Comparison of ENCODE assay signal across 7 mouse cellular contexts in genomic region chr12:99966881-99967363, GRCm38 (mm10). TPM values are rescaled to one million over a fixed set of nuclear protein-coding genes. Genes with fewer than 3 reads are reported as not detected.
DNase-seq lines count a peak whose midpoint lies in the region; ATAC-seq and TF ChIP-seq lines count a peak whose summit lies in the region.

No protein-coding gene starts in this region.

- peaks cover 70% of the 10 kb centered on the region for H3K27me3 ChIP-seq in embryonic facial prominence, embryonic 15.5 days
- H3K27me3 ChIP-seq in limb, embryonic 10.5 days (ENCODE audit: low read depth, poor library complexity, severe bottlenecking): peaks cover 78% of the 10 kb centered on the region
- peaks cover 74% of the 10 kb centered on the region for H3K27me3 ChIP-seq in neural tube, embryonic 13.5 days

- H3K27ac ChIP-seq in embryonic facial prominence, embryonic 15.5 days (replicated peaks): no peak overlapping the region
- no peak overlapping the region for H3K27ac ChIP-seq in limb, embryonic 10.5 days
- no peak overlapping the region for H3K27ac ChIP-seq in neural tube, embryonic 13.5 days (replicated peaks)

- TF ChIP-seq POLR2A in lung, adult 2 months (IDR thresholded peaks at IDR 0.05; ENCODE audit: borderline replicate concordance, extremely low read depth, low read depth, low read length): no peak

- no peaks in the 10 kb centered on the region for H3K36me3 ChIP-seq in embryonic facial prominence, embryonic 15.5 days
- no peaks in the 10 kb centered on the region for H3K36me3 ChIP-seq in limb, embryonic 10.5 days
- H3K36me3 ChIP-seq in neural tube, embryonic 13.5 days: no peaks in the 10 kb centered on the region

- DNase-seq in lung, adult 2 months: no peak
- no peak for DNase-seq in lung, adult 18-20 months
- DNase-seq in limb, embryonic 10.5 days (ENCODE audit: low spot score): peak; percentile 42
- no peak for DNase-seq in T-cell, adult 2 months (ENCODE audit: low spot score)
- DNase-seq in left cerebral cortex, postnatal 36 days (ENCODE audit: low spot score in 2 of 2): no peak

- no peak overlapping the region for H3K9ac ChIP-seq in embryonic facial prominence, embryonic 15.5 days
- H3K9ac ChIP-seq in neural tube, embryonic 13.5 days: no peak overlapping the region

- no peaks in the 10 kb centered on the region for H3K9me3 ChIP-seq in embryonic facial prominence, embryonic 15.5 days (replicated peaks)
- no peaks in the 10 kb centered on the region for H3K9me3 ChIP-seq in limb, embryonic 10.5 days (replicated peaks)
- H3K9me3 ChIP-seq in neural tube, embryonic 13.5 days: no peaks in the 10 kb centered on the region

- no peak for ATAC-seq in embryonic facial prominence, embryonic 15.5 days (ENCODE audit: insufficient number of reproducible peaks, low FRiP score, low TSS enrichment, low read depth)
- ATAC-seq in neural tube, embryonic 13.5 days (ENCODE audit: low read depth): no peak

- TF ChIP-seq CTCF in lung, adult 2 months (IDR thresholded peaks at IDR 0.05; ENCODE audit: insufficient read depth, low read length): no peak

- intact Hi-C loops in left cerebral cortex, postnatal 36 days (cut with DNase I): loop anchor here (2.0 kb wide), 1 partner anchor 138 kb away; no protein-coding TSS in a partner anchor

- H3K4me3 ChIP-seq in lung, adult 2 months (replicated peaks; ENCODE audit: extremely low read depth, low read depth, low read length): peak overlapping the region; percentile 21
- H3K4me3 ChIP-seq in embryonic facial prominence, embryonic 15.5 days (replicated peaks): peak overlapping the region; percentile 53
- H3K4me3 ChIP-seq in limb, embryonic 10.5 days: no peak overlapping the region
- peak overlapping the region; percentile 53; the same call in 1 of the 2 replicates for H3K4me3 ChIP-seq in neural tube, embryonic 13.5 days

- peaks cover 6% of the 10 kb centered on the region; the same call in 1 of the 2 replicates for H3K4me1 ChIP-seq in lung, adult 2 months (ENCODE audit: control insufficient read depth, insufficient read depth, low read length)
- peaks cover 32% of the 10 kb centered on the region for H3K4me1 ChIP-seq in embryonic facial prominence, embryonic 15.5 days
- peaks cover 33% of the 10 kb centered on the region for H3K4me1 ChIP-seq in limb, embryonic 10.5 days
- peaks cover 31% of the 10 kb centered on the region for H3K4me1 ChIP-seq in neural tube, embryonic 13.5 days (replicated peaks)

- H3K4me2 ChIP-seq in embryonic facial prominence, embryonic 15.5 days (replicated peaks): 0 out of 2 replicates have a peak overlapping the region, but pooled peaks have one; percentile 8
- H3K4me2 ChIP-seq in neural tube, embryonic 13.5 days: no peak overlapping the region

- 14% methylated on average over 12 of the region's 12 CpGs for WGBS in lung, adult 2 months
- WGBS in embryonic facial prominence, embryonic 15.5 days: 6% methylated on average over 12 of the region's 12 CpGs
- 11% methylated on average over 12 of the region's 12 CpGs for WGBS in limb, embryonic 10.5 days
- WGBS in neural tube, embryonic 13.5 days: 13% methylated on average over 12 of the region's 12 CpGs

RNA-seq across cellular contexts. Expression of gene Kcnk13, which starts 2.6 kb away (rescaled TPM):
- 2.5 and 3.0 TPM in 2 replicates for polyA plus RNA-seq in lung, adult 2 months (2012; rRNA removed)
- polyA plus RNA-seq in embryonic facial prominence, embryonic 15.5 days (2015; fragmentation: Nextera tagmentation; extraction: Ambion mirVana): 2.9 and 3.0 TPM in 2 replicates
- polyA plus RNA-seq in limb, embryonic 10.5 days (2016; fragmentation: Nextera tagmentation; extraction: Ambion mirVana): 0.13 and 0.44 TPM in 2 replicates
- polyA plus RNA-seq in neural tube, embryonic 13.5 days (2015; fragmentation: Nextera tagmentation; extraction: Ambion mirVana): 0.42 and 0.55 TPM in 2 replicates
- total RNA-seq in left cerebral cortex, postnatal 36 days (2021): 1 to 10 TPM; 7.5 to 8.2 TPM
